Mouse (Mus musculus): ENCODE measurements at regions not wholly inside any gene's neighbourhood (a gene's known extent, or its start where the extent isn't known, plus 50 kb on each side); places are given as distances from the start of the nearest gene placed in this dataset.
A peak's percentile ranks its signal among the peaks of the same experiment; 100 is the strongest.

DNA sequence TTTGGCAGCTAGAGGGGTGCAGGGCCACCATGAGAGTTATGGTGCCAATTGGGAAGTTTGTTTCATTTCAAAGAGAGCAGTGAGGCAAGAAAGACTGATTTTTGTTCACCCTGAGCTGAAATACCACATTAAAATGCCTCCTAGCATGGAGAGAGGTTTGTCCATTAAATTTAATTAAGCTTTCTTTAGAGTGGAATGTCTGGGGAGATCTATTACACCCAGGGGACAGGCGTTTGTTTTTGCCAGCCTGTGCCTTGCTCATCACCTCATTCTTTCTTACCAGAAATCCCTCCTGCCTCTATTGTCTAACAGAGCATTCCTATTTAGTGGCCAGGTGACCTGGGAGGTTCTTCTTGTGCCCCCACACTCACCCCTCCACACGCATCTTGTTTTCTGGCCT lies 55.2 kb upstream of the Rcn1 start:
- DNase-seq (ENCODE audit: low spot score), result no peak

GRCm38 (mm10) chr2:105454836-105455235 lies 55.7 kb upstream of the Rcn1 start:
- DNase-seq (ENCODE audit: low spot score), result no peak

GRCm38 (mm10) chr2:105458643-105459042 lies 59.5 kb upstream of the Rcn1 start:
- no peak for DNase-seq (ENCODE audit: low spot score)

- DNase-seq (ENCODE audit: low spot score), result no peak
Measured at GRCm38 (mm10) chr2:105459512-105459911, 60.4 kb upstream of the Rcn1 start.

DNA sequence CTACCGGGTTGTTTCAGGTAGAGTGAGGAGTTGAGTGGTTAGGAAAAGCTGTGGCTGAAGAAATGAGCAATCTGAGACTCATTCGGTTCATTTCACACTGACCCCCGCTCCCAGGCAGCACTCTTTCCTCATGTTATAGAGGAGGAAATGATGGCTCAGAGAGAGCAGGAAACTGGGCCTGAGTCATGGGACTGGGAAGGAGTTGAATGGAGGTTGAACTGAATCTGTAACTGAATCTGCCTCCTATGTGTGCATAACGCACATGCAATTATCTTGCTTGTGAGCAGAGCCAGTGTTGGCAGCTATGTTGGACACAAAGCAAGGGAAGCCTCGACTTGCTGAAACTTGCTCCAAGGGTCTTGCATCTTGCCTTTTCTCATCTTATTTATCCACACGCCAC lies 66.5 kb upstream of the Rcn1 start:
- no peak for DNase-seq (ENCODE audit: low spot score)

- DNase-seq (ENCODE audit: low spot score), result no peak
Measured at GRCm38 (mm10) chr2:105468930-105469329, 69.8 kb upstream of the Rcn1 start.

DNA sequence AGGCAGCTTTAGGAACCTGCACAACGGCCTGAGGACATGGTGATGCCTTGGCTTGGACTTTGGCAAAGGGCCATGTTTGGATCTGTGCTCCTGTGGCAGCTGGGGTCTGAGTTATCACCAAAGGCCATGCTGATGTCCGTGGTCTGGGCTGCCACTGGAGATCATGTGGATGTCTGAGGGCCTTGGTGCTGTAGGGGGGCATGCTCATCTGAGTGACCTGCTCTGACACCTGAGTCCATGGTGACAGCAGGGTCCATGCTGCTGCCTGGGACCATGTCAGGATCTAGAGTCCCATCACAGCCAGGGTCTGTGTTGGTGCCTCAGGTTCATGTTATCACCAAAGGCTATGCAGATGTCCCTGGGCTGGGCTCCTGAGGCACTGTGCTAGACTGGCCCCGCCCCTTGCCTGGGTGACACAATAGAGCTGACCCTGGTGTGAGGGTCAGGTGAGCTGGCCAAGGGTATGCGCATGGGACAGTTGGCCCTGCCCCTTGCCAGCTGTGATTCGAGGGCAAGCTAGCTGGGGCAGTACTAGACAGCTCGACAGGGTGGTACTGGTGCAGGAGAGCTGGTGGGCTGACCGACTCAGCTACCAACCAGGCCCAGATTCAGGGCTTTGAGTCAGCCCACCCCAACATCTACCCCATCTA lies 77.0 kb upstream of the Rcn1 start:
- DNase-seq (ENCODE audit: low spot score), result no peak

- DNase-seq (ENCODE audit: low spot score), result no peak
Measured at GRCm38 (mm10) chr2:105481990-105482592, 83.0 kb upstream of the Rcn1 start.

- no peak for DNase-seq (ENCODE audit: low spot score)
Measured at GRCm38 (mm10) chr2:105484496-105484895, 85.4 kb upstream of the Rcn1 start.

DNA sequence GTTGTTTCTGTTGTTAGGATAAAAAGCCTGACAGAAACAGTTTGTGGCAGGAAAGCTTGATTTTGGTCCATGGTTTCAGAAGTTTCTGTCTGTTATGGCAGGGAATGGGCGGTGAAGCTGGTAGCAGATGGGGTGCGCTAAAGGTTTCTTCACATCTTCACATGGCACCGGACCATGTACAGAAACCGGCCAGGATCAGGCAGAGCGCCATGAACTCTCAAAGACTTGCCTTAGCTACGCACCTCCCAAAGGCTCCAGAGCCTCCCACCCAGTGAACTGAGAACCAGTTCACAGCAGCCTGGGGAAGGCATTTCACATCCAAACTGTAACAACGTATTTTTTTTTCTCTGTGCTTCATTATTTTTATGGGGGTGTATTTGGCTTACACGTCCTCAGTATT lies 86.2 kb upstream of the Rcn1 start:
- no peak for DNase-seq (ENCODE audit: low spot score)

- no peak for DNase-seq (ENCODE audit: low spot score)
Measured at GRCm38 (mm10) chr2:105495796-105496195, 96.7 kb upstream of the Rcn1 start.

DNA sequence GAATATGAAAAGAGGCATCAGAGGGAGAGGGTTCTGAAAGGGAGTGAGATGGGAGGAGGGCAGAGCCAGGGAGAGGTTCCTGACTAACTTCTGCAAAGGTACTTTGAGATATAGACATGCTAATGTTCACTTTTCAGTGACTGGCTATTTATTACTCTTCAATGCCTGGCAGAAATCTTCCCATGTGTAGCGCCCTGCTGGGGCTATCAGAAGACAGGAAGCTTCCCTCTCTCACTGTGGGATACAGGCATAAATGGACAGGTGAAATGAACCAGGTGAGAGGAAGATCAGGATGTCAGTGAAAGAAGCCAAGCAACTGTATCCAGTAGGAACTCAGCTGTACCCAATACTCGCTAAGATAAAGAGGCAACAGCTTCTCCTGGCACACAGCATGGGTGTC lies 105.1 kb upstream of the Rcn1 start:
- no peak for DNase-seq (ENCODE audit: low spot score)

GRCm38 (mm10) chr2:105505554-105505953 lies 106.4 kb upstream of the Rcn1 start:
- no peak for DNase-seq (ENCODE audit: low spot score)

- DNase-seq (ENCODE audit: low spot score), result no peak
Measured at GRCm38 (mm10) chr2:105507160-105507559, 108.0 kb upstream of the Rcn1 start.

GRCm38 (mm10) chr2:105510816-105511215 lies 111.7 kb upstream of the Rcn1 start:
- no peak for DNase-seq (ENCODE audit: low spot score)

DNA sequence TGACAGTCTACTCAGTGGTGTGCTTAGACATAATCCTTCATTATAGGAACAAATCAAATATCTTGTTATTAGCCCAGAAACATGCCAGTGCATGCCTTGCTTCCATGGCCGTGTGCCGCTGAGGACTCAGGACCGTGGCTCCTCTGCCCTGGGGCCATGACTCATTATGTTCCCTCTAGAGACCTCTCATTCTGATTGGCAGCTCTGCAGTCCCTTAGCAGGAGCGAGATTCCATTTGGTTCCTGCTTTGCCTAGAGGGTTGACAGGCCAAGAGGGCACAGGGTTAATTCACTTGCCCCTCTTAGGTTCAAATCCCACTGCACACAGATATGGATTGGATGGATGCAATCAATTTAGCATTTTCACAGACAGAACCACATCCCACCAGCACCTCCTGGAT lies 112.6 kb upstream of the Rcn1 start:
- DNase-seq (ENCODE audit: low spot score), result no peak

GRCm38 (mm10) chr2:105514226-105514625 lies 115.1 kb upstream of the Rcn1 start:
- DNase-seq (ENCODE audit: low spot score), result no peak

DNA sequence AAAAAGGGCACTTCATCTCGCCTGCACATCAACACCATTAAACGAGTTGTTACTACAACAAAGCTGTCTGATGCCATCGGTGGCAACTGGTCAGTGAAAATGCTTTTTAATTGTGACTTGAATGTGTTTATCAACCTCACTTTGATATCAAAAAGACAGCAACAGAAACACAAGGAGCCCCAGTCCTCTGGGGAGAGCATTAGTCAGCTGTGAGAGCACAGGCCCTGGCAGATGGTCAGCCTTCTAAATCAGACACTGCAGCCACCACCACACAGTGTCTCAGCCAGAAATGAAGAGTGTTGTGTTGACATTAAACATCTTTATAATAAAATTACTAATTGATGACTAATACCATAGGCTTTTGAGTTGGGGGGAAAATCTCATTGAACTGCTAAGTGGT lies 115.8 kb upstream of the Rcn1 start:
- DNase-seq (ENCODE audit: low spot score), result no peak

DNA sequence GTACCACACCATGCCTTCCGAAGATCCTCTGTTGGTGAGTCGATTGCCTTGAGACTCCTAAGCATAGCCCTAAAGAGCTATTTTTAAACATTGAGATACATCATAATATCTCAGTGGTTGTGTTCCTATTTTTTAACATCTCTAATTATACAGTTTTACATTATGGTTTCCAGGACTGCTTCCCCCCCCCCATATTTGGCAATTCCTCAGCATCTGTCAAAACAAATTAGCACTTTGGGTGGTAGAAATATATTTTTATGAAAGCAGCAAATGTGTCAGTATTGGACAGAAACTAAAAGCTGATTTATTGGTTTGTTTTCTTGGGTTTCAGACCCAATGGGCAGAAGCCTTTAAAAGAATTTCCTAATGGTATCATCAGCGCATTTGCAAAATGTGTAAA lies 116.2 kb upstream of the Rcn1 start:
- no peak for DNase-seq (ENCODE audit: low spot score)

GRCm38 (mm10) chr2:105516267-105517133 lies 117.4 kb upstream of the Rcn1 start:
- DNase-seq (ENCODE audit: low spot score), result no peak

DNA sequence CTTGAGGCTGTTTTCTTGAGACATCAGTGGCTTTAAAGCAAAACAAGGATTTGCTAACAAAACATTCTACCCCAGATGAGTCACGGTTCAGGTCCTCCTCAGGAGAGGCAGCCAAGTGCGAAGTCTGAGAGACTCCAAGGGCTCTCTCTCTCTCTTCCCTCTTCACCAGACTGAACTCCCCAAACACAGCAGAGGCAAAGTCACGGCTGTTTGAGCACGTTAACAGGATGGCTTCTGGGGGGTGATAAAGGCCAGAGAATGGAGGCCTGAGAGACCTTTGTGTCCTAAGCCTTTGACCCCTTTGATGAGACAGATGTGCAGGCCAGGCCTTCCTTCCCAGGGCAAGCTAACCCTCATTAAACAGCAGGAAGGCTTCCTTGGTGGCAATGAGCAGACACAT lies 122.7 kb upstream of the Rcn1 start:
- DNase-seq (ENCODE audit: low spot score), result no peak

DNA sequence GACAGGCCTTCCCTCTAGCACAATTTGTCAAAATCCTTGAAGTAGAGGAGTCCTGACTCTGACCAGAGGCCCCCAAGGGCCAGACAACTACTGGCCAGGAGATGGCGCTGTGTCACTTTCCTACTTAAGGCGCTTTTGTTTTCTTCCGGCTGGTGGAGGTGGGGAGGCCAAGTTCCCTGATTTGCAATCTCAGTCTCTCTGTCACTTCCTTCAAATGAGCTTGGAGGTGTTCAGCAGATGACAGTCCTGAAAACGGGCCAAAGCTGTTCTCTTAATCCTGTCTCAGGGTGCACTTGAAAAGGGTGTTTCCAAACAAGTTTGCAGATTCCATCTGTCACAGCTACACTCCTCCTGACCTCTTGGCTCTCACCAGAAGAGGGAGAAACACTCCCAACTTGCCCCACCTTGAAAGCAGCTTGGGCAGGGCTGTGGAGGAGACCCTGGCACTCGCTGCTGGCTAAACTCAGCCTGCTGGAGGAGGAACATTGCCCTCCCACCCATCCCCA lies 124.2 kb upstream of the Rcn1 start:
- DNase-seq (ENCODE audit: low spot score), result peak; percentile 25

DNA sequence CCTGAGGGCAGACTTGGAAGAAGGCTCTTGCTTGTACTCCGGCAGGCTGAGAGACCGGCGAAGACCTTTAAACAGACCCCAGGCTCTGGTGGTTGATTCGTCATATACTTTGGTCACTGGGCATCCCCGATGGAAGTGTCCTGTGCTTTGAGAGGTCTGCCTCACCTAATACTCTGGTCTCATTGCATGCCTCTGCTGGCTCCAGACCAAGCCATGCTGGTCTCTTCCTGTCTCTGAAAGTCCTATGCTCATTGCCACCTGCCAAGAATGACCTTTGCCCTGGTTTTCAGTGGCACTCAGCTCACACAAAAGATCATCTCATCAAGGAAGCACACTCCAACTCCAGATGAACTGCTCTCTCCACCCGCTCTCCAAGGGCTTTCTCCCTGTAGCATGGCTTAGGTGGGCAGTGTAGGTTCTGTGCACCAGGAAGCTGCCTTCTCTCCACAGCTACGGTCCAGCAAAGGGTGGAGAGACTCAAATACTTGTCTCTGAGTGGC lies 126.0 kb upstream of the Rcn1 start:
- no peak for DNase-seq (ENCODE audit: low spot score)
